Mouse (Mus musculus) hindbrain, postnatal 0 days (tissue): Measurements from ENCODE around the gene Adcy6. TPM values are rescaled to one million over a fixed set of nuclear protein-coding genes. Genes with fewer than 3 reads are reported as not detected.

Experiments used
- ATAC-seq: fragments of 200-750 bp; cut with Nextera tagmentation; 2 replicates; pipeline ENCODE4 v1.8.0; 2017; ENCODE audit warnings: mild to moderate bottlenecking, moderate TSS enrichment, moderate library complexity
- DNase-seq: peaks from one replicate; pipeline ENCODE4 v3.0.0-alpha.2; 2015; ENCODE audit warnings: low spot score
- H3K27ac ChIP-seq: fragments of 300-500 bp; sonication (generic); 2 replicates; pipeline ENCODE4 v1.5.1; 2014; ENCODE audit warnings: mild to moderate bottlenecking
- H3K27me3 ChIP-seq: fragments of 300-500 bp; sonication (generic); 2 replicates; pipeline ENCODE4 v1.6.1; 2014; ENCODE audit warnings: low read length, mixed read lengths; ENCODE audit not compliant: insufficient read depth
- H3K36me3 ChIP-seq: fragments of 300-500 bp; sonication (generic); 2 replicates; pipeline ENCODE4 v1.6.1; 2014; ENCODE audit warnings: low read length, mixed read lengths; ENCODE audit not compliant: insufficient read depth
- H3K4me1 ChIP-seq: fragments of 300-500 bp; sonication (generic); 2 replicates; pipeline ENCODE4 v1.6.1; 2014; ENCODE audit warnings: antibody characterized with exemption, low read length, mixed read lengths; ENCODE audit not compliant: insufficient read depth
- H3K4me2 ChIP-seq: fragments of 300-500 bp; sonication (generic); 2 replicates; pipeline ENCODE4 v1.6.1; 2014; ENCODE audit warnings: low read depth, mild to moderate bottlenecking, low read length, moderate library complexity, mixed read lengths
- H3K4me3 ChIP-seq: fragments of 300-500 bp; sonication (generic); 2 replicates; pipeline ENCODE4 v1.5.1; 2014; ENCODE audit warnings: low read length
- H3K9ac ChIP-seq: fragments of 300-500 bp; sonication (generic); replicated peaks from 2 replicates; pipeline ENCODE4 v1.6.1; 2014; ENCODE audit warnings: mild to moderate bottlenecking, low read length, moderate library complexity, mixed read lengths
- H3K9me3 ChIP-seq: fragments of 300-500 bp; sonication (generic); 2 replicates; pipeline ENCODE4 v1.6.1; 2016; ENCODE audit warnings: low read length, mixed read lengths
- CTCF ChIP-seq: IDR thresholded peaks from 2 replicates; pipeline ENCODE4 v1.5.1; 2016; ENCODE audit warnings: antibody characterized with exemption, control low read depth, low read depth
- WGBS: fragments of 180-500 bp; shearing (Covaris S2); extraction: QIAGEN DNeasy Blood & Tissue Kit; methylation state at CpG from one replicate; pipeline ENCODE4 v1.1.7; 2014; 5-methylcytosine and 5-hydroxymethylcytosine counted together
- polyA plus RNA-seq: library from polyadenylated mRNA; unstranded; fragments of >200 nt; fragmentation: Nextera tagmentation; extraction: Ambion mirVana; gene quantifications from 2 replicates; pipeline ENCODE4 v1.2.1, GENCODE M21; 2015
- total RNA-seq: library from RNA; depleted of rRNA; stranded (reverse); fragments of >200 nt; gene quantifications from 2 replicates; pipeline ENCODE4 v1.2.3, GENCODE M21; 2014

Gene Adcy6
- total and polyA plus RNA-seq, 2 experiments from 2014 or later, result 6.2 to 43.2 TPM

- Histone ChIP-seq H3K9me3 (no peaks in the 10 kb centered on the region), H3K4me3 (no peak overlapping the region), H3K27ac (no peak overlapping the region), H3K27me3 (no peaks in the 10 kb centered on the region), H3K4me1 (no peaks in the 10 kb centered on the region), H3K9ac (no peak overlapping the region), H3K4me2 (peak overlapping the region; percentile 11; the same call in 1 of the 2 replicates), H3K36me3 (no peaks in the 10 kb centered on the region)
- DNase-seq (peak; percentile 87), ATAC-seq (peak; percentile 78)
- WGBS, result under 1% methylated on average over 12 of the region's 12 CpGs
- peak; percentile 91 for TF ChIP-seq CTCF
Measured at GRCm38 (mm10) chr15:98617176-98617537, 7.3 kb upstream of the Adcy6 start.

GRCm38 (mm10) chr15:98616362-98617175, 6.7 kb upstream of the Adcy6 start:
- H3K36me3 ChIP-seq, result no peaks in the 10 kb centered on the region
- no peaks in the 10 kb centered on the region for H3K27me3 ChIP-seq
- H3K9me3 ChIP-seq, result no peaks in the 10 kb centered on the region
- no peak for DNase-seq
- TF ChIP-seq CTCF, result no peak
- WGBS, result 48% methylated on average over 20 of the region's 20 CpGs
- H3K4me3 ChIP-seq, result no peak overlapping the region
- ATAC-seq, result 0 out of 2 replicates have a peak, but pooled peaks have one; percentile 12
- H3K27ac ChIP-seq, result no peak overlapping the region
- no peak overlapping the region for H3K9ac ChIP-seq
- no peaks in the 10 kb centered on the region for H3K4me1 ChIP-seq
- 0 out of 2 replicates have a peak overlapping the region, but pooled peaks have one; percentile 11 for H3K4me2 ChIP-seq

GRCm38 (mm10) chr15:98615751-98616150, 5.9 kb upstream of the Adcy6 start:
- H3K4me3 ChIP-seq, result no peak overlapping the region
- H3K9ac ChIP-seq, result no peak overlapping the region
- no peak overlapping the region for H3K4me2 ChIP-seq
- no peaks in the 10 kb centered on the region for H3K27me3 ChIP-seq
- H3K4me1 ChIP-seq, result no peaks in the 10 kb centered on the region
- H3K27ac ChIP-seq, result no peak overlapping the region
- 60% methylated on average over 6 of the region's 6 CpGs for WGBS
- no peaks in the 10 kb centered on the region for H3K9me3 ChIP-seq
- TF ChIP-seq CTCF, result no peak
- no peaks in the 10 kb centered on the region for H3K36me3 ChIP-seq
- ATAC-seq, result no peak
- DNase-seq, result no peak

- no peaks in the 10 kb centered on the region for H3K27me3 ChIP-seq
- no peak overlapping the region for H3K9ac ChIP-seq
- no peak for TF ChIP-seq CTCF
- no peak overlapping the region for H3K27ac ChIP-seq
- DNase-seq, result no peak
- H3K4me2 ChIP-seq, result no peak overlapping the region
- no peaks in the 10 kb centered on the region for H3K4me1 ChIP-seq
- no peak overlapping the region for H3K4me3 ChIP-seq
- H3K9me3 ChIP-seq, result no peaks in the 10 kb centered on the region
- no peaks in the 10 kb centered on the region for H3K36me3 ChIP-seq
- WGBS, result 38% methylated on average over 6 of the region's 6 CpGs
- ATAC-seq, result peak; percentile 39; the same call in 1 of the 2 replicates
Measured at GRCm38 (mm10) chr15:98614971-98615370, 5.1 kb upstream of the Adcy6 start.

GRCm38 (mm10) chr15:98614551-98614950, 4.7 kb upstream of the Adcy6 start:
- DNase-seq (peak; percentile 58), ATAC-seq (no peak)
- H3K9me3 ChIP-seq, result no peaks in the 10 kb centered on the region
- no peak overlapping the region for H3K4me2 ChIP-seq
- H3K27me3 ChIP-seq, result no peaks in the 10 kb centered on the region
- TF ChIP-seq CTCF, result no peak
- no peak overlapping the region for H3K9ac ChIP-seq
- H3K4me3 ChIP-seq, result no peak overlapping the region
- H3K4me1 ChIP-seq, result no peaks in the 10 kb centered on the region
- no peak overlapping the region for H3K27ac ChIP-seq
- 26% methylated on average over 9 of the region's 9 CpGs for WGBS
- H3K36me3 ChIP-seq, result no peaks in the 10 kb centered on the region

- Histone ChIP-seq H3K9me3 (no peaks in the 10 kb centered on the region), H3K9ac (no peak overlapping the region), H3K36me3 (no peaks in the 10 kb centered on the region), H3K4me2 (no peak overlapping the region), H3K4me1 (peaks cover 9% of the 10 kb centered on the region), H3K4me3 (no peak overlapping the region), H3K27me3 (no peaks in the 10 kb centered on the region), H3K27ac (no peak overlapping the region)
- ATAC-seq (no peak), DNase-seq (no peak)
- no peak for TF ChIP-seq CTCF
- WGBS, result 99% methylated on average over 3 of the region's 3 CpGs
Measured at GRCm38 (mm10) chr15:98612229-98612628, 2.4 kb upstream of the Adcy6 start.

GRCm38 (mm10) chr15:98610131-98610633, 306 bp upstream of the Adcy6 start:
- peak; percentile 25 for DNase-seq
- Histone ChIP-seq H3K4me3 (peak overlapping the region; percentile 89), H3K4me1 (peaks cover 9% of the 10 kb centered on the region), H3K27ac (peak overlapping the region; percentile 81), H3K9me3 (no peaks in the 10 kb centered on the region), H3K27me3 (no peaks in the 10 kb centered on the region), H3K9ac (peak overlapping the region; percentile 86), H3K4me2 (peak overlapping the region; percentile 86), H3K36me3 (no peaks in the 10 kb centered on the region)
- TF ChIP-seq CTCF, result no peak
- WGBS, result 4% methylated on average over 12 of the region's 12 CpGs
- ATAC-seq, result no peak
